Mouse (Mus musculus) v-Abl transformed pro-B cells (cell line): ENCODE data around the gene Trir.

Experiments used
- in situ Hi-C, 2 experiments: fragments of 400-800 bp; cut with MboI; formaldehyde crosslinking; loops; one replicate each; pipeline ENCODE4 v1.15.1; 2025; ENCODE audit not compliant: unreplicated experiment in 2 of 2

Gene Trir

GRCm38 (mm10) chr8:85032622-85033311, 6.1 kb downstream of the Trir start:
- in situ Hi-C loops, result no loop called here

- in situ Hi-C loops, result no loop called here
Observed at GRCm38 (mm10) chr8:85033867-85034266, 7.2 kb downstream of the Trir start.

DNA sequence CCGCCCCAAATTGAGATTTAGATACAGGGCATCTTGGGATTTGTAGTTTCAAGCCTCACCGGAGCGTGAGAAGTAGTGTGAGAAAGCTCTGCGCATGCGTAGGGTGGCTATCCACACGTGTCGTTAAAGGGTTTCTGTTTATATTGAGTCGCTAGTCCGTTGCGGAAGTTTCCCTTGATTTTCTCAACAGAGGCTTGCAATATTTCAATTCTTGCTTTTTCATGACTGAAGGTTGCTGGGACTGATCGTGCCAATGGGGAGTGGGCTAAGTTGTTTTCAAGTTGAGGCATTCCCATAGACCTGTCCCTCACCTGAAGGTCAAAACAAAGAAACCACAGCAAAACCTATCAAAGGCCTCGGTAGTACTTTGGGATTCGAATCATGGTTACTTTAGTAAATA, 8.1 kb downstream of the Trir start:
- in situ Hi-C loops, result no loop called here

- in situ Hi-C loops, result no loop called here
Observed at GRCm38 (mm10) chr8:85035165-85035727, 8.6 kb downstream of the Trir start.

- in situ Hi-C loops, result no loop called here
Observed at GRCm38 (mm10) chr8:85035728-85036310, 9.2 kb downstream of the Trir start.

GRCm38 (mm10) chr8:85036381-85036717, 9.7 kb downstream of the Trir start:
- in situ Hi-C loops, result no loop called here

DNA sequence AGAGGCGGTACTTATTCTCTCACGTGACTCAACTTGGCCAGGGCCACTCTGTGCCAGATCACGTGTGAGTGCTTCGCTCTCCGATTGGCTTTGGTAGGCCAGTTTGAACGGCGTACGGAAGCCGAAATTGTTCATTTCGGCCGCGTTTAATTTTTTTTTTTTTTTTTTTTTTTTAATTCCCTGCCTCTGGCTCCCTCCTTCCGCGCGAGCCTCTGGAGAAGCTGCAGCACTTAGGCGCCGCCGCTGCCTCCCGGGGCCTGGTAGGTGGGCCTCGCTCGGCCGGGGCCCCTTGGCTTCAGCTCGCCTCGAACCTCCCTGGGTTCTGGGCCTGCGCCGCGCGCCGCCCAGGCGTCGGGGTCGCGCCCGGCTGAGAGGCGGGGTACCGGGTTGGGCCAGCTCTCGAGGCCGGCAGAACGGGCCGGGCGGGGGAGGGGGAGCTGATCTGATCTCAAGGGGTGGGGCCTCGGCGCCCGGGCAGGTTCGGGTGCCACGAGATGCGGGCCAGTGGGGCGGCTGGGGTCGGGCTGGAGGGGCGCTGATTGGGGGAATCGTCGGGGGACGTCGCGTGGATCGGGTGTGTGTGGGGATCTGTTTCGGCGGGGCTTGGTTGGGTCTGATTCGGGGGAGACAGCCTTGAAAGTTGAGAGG, 10.2 kb downstream of the Trir start, which contains the start of gene Tnpo2:
Tnpo2 (plus strand) TSS at position 198 of the 648 bp plus-strand sequence.
- in situ Hi-C loops, result no loop called here

DNA sequence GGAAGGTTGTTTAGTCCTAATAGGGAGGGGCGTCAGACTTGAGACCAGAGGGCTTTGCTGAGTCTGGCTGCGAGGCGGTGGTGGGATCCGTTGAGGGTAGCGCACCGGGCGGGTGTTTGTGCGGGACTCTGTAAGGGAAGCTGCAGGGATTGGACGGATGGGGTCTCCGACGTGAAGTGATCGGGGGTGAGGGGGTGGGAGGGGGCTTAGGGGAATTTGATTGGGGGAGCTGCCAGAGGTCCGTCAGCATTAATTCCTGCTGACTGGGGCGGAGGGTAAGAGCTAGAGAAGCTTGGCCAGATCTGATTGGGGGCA, 10.7 kb downstream of the Trir start:
- in situ Hi-C loops, result no loop called here

- in situ Hi-C loops, result no loop called here
Observed at GRCm38 (mm10) chr8:85037681-85038531, 11.3 kb downstream of the Trir start.

- in situ Hi-C loops, result no loop called here
Observed at GRCm38 (mm10) chr8:85043619-85044018, 17.0 kb downstream of the Trir start.

GRCm38 (mm10) chr8:85057367-85057766, 30.7 kb downstream of the Trir start:
- in situ Hi-C loops, result loop anchor here in 1 of 2 experiments (25.0 kb wide), 1 partner anchor 1830 kb away; the partner anchor contains the start of gene N4bp1

- in situ Hi-C loops, result loop anchor here in 1 of 2 experiments (25.0 kb wide), 1 partner anchor 1827 kb away; the partner anchor contains the start of gene N4bp1
Observed at GRCm38 (mm10) chr8:85059879-85060616, 33.4 kb downstream of the Trir start, which contains the start of gene Fbxw9. Gene Fbxw9, plus strand, starts transcription at chr8:85060055.

DNA sequence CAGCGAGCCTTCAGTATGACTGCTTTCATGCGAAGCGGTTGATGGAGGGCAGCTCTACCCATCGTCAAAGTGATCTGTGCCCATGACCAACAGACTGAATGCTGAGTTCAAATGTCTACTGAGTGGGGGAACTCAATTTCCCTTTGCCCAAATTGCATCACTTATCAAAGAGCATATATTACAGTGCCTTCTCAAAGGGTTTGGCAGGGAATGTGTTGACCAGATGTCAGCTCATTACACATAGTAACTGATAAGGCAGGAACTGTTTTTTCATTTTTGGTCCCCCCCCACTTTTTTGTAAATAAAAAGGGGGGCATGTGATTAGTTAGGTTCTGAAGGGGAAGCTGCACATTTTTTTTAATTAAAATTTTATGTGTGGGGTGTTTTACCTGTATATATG, 36.0 kb downstream of the Trir start:
- in situ Hi-C loops, result loop anchor here in 1 of 2 experiments (25.0 kb wide), 1 partner anchor 1825 kb away; the partner anchor contains the start of gene N4bp1

GRCm38 (mm10) chr8:85065213-85065612, 38.6 kb downstream of the Trir start:
- in situ Hi-C loops, result loop anchor here in 1 of 2 experiments (25.0 kb wide), 1 partner anchor 1822 kb away; the partner anchor contains the start of gene N4bp1

- in situ Hi-C loops, result loop anchor here in 1 of 2 experiments (25.0 kb wide), 1 partner anchor 1820 kb away; the partner anchor contains the start of gene N4bp1
Observed at GRCm38 (mm10) chr8:85067155-85067554, 40.5 kb downstream of the Trir start.

DNA sequence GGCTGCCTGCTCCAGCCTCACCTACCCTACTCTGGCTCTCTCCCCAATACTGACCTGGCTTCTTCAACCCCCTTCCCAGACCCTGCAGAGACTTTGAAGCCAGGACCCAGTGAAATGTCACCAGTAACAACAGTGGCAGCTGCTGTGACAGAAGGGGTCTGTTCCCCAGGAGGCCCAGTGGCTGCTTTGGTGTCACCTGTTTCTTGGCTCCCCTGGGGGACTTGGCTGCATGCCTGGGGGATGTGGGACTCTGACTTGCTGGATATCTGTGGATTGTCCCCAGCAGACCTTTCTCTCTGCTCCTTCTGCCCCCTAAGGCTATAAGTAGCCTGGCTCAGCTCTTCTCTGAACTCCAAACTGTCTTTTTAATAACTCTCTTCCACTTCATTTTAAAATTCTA, 41.4 kb downstream of the Trir start, which contains the start of gene Gm5741:
Gm5741 (minus strand) TSS at position 1 of the 400 bp plus-strand sequence.
- in situ Hi-C loops, result loop anchor here in 1 of 2 experiments (25.0 kb wide), 1 partner anchor 1819 kb away; the partner anchor contains the start of gene N4bp1

DNA sequence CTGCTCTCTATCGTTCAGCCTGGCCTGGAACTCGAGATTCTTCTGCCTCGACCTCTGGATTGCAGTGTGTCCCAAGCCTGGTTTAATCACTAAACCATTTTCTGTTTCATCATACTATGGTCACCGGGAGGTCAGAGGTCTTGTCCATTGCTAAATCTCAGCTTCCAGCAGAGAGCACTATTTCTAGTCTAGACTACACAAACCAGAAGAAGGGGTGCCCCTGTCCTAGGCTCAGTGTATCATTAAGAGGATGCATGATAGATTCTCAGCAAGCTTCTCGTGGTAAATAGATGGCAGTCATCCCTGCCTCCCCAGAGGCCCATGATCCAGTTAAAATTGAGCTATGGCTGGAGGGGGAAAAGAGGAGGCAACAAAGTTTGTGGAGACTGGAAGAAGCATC, 44.4 kb downstream of the Trir start:
- in situ Hi-C loops, result loop anchor here in 1 of 2 experiments (5.0 to 25.0 kb wide), 5 partner anchors 46 to 1816 kb away; partner anchors contain the start of genes Asna1, Calr, N4bp1 and Rad23a

GRCm38 (mm10) chr8:85071514-85072281, 45.1 kb downstream of the Trir start, which contains the start of gene Dhps:
Gene Dhps, plus strand, starts transcription at chr8:85071757.
- in situ Hi-C loops, result loop anchor here in 1 of 2 experiments (5.0 to 25.0 kb wide), 5 partner anchors 47 to 1816 kb away; partner anchors contain the start of genes Asna1, Calr, N4bp1 and Rad23a
